Mouse (Mus musculus) embryonic facial prominence, embryonic 15.5 days (tissue): Measurements from ENCODE around the gene Rnf215. TPM values are rescaled to one million over a fixed set of nuclear protein-coding genes. Genes with fewer than 3 reads are reported as not detected.

ENCODE experiments used
- ATAC-seq: fragments of 200-750 bp; cut with Nextera tagmentation; 2 replicates; pipeline ENCODE4 v1.8.0; 2017; ENCODE audit warnings: low read depth, moderate TSS enrichment; ENCODE audit not compliant: insufficient number of reproducible peaks, low FRiP score, low TSS enrichment
- H3K27ac ChIP-seq: fragments of 300-500 bp; sonication (generic); replicated peaks from 2 replicates; pipeline ENCODE4 v1.5.1; 2015; ENCODE audit warnings: mild to moderate bottlenecking, inconsistent platforms
- H3K27me3 ChIP-seq: fragments of 300-500 bp; sonication (generic); 2 replicates; pipeline ENCODE4 v1.6.1; 2015; ENCODE audit warnings: inconsistent platforms
- H3K36me3 ChIP-seq: fragments of 300-500 bp; sonication (generic); 2 replicates; pipeline ENCODE4 v1.6.1; 2015; ENCODE audit warnings: mild to moderate bottlenecking, inconsistent platforms
- H3K4me1 ChIP-seq: fragments of 300-500 bp; sonication (generic); 2 replicates; pipeline ENCODE4 v1.6.1; 2015; ENCODE audit warnings: inconsistent platforms
- H3K4me2 ChIP-seq: fragments of 300-500 bp; sonication (generic); replicated peaks from 2 replicates; pipeline ENCODE4 v1.6.1; 2015; ENCODE audit warnings: mild to moderate bottlenecking, inconsistent platforms
- H3K4me3 ChIP-seq: fragments of 300-500 bp; sonication (generic); replicated peaks from 2 replicates; pipeline ENCODE4 v1.5.1; 2015; ENCODE audit warnings: mild to moderate bottlenecking, inconsistent platforms
- H3K9ac ChIP-seq: fragments of 300-500 bp; sonication (generic); 2 replicates; pipeline ENCODE4 v1.6.1; 2015; ENCODE audit warnings: inconsistent platforms
- H3K9me3 ChIP-seq: fragments of 300-500 bp; sonication (generic); replicated peaks from 2 replicates; pipeline ENCODE4 v1.6.1; 2016; ENCODE audit warnings: inconsistent platforms
- WGBS: fragments of 180-500 bp; shearing (Covaris S2); methylation state at CpG from one replicate; pipeline ENCODE4 v1.1.7; 2015; 5-methylcytosine and 5-hydroxymethylcytosine counted together
- polyA plus RNA-seq: library from polyadenylated mRNA; unstranded; fragments of >200 nt; fragmentation: Nextera tagmentation; extraction: Ambion mirVana; gene quantifications from 2 replicates; pipeline ENCODE4 v1.2.1, GENCODE M21; 2015

Gene Rnf215
- polyA plus RNA-seq, 1 experiment from 2014 or later: 39.7 TPM

GRCm38 (mm10) chr11:4149886-4150285, 14.9 kb downstream of the Rnf215 start:
- H3K9me3 ChIP-seq: no peaks in the 10 kb centered on the region
- H3K36me3 ChIP-seq: peaks cover 43% of the 10 kb centered on the region
- H3K27me3 ChIP-seq: no peaks in the 10 kb centered on the region
- H3K4me3 ChIP-seq: no peak overlapping the region
- H3K4me2 ChIP-seq: no peak overlapping the region
- H3K27ac ChIP-seq: no peak overlapping the region
- no peak for ATAC-seq
- 89% methylated on average over 6 of the region's 6 CpGs for WGBS
- no peak overlapping the region for H3K9ac ChIP-seq
- no peaks in the 10 kb centered on the region for H3K4me1 ChIP-seq

DNA sequence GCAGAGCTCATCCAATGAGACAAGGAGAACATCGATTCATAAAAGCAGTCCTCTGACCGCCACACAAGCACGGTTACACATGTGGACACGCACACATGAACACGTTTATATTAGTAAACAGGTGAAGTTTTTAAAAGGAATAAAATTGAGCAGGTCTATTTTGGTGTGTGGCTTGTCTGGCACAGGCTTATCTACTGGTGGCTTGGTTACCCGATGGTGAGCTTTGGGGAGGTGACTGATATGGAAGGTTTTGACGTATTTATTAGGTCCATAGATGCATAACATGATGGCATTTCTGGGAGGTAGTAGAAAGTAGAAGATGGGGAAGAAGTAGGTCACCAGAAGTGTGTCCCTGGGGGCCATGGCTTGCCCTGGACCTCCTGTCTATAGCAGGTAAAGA, 18.7 kb downstream of the Rnf215 start:
- H3K27me3 ChIP-seq: no peaks in the 10 kb centered on the region
- 93% methylated on average over 7 of the region's 7 CpGs for WGBS
- peaks cover 19% of the 10 kb centered on the region for H3K36me3 ChIP-seq
- peaks cover 10% of the 10 kb centered on the region for H3K4me1 ChIP-seq
- H3K9me3 ChIP-seq: no peaks in the 10 kb centered on the region
- no peak overlapping the region for H3K4me2 ChIP-seq
- no peak overlapping the region for H3K4me3 ChIP-seq
- H3K9ac ChIP-seq: no peak overlapping the region
- ATAC-seq: no peak
- H3K27ac ChIP-seq: no peak overlapping the region

- H3K27me3 ChIP-seq: no peaks in the 10 kb centered on the region
- no peak overlapping the region for H3K9ac ChIP-seq
- peaks cover 9% of the 10 kb centered on the region; the same call in 1 of the 2 replicates for H3K36me3 ChIP-seq
- no peak overlapping the region for H3K4me2 ChIP-seq
- no peak for ATAC-seq
- 47% methylated on average over 5 of the region's 5 CpGs for WGBS
- peaks cover 24% of the 10 kb centered on the region for H3K4me1 ChIP-seq
- no peak overlapping the region for H3K27ac ChIP-seq
- no peak overlapping the region for H3K4me3 ChIP-seq
- H3K9me3 ChIP-seq: no peaks in the 10 kb centered on the region
Observed at GRCm38 (mm10) chr11:4155641-4156040, 20.6 kb downstream of the Rnf215 start.

DNA sequence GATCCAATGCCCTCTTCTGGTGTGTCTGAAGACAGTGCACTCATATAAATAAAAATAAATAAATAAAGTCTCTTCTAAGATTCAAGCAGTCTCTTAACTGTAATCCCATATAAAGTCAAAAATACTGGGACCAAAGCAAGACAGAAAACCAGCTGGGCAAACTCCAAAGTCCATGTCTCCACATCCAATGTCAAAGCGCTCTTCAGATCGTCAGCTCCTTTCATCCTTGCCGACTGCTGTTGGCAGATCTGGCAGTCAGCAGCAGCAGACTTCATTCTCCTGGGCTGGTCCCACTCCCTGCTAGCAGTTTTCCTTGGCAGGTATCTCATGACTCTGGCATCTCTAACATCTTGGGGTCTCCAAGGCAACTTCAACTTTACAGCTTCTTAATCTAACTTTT, 23.7 kb downstream of the Rnf215 start:
- H3K4me3 ChIP-seq: peak overlapping the region; percentile 91; the same call in 1 of the 2 replicates
- H3K4me2 ChIP-seq: peak overlapping the region; percentile 78
- H3K27me3 ChIP-seq: no peaks in the 10 kb centered on the region

DNA sequence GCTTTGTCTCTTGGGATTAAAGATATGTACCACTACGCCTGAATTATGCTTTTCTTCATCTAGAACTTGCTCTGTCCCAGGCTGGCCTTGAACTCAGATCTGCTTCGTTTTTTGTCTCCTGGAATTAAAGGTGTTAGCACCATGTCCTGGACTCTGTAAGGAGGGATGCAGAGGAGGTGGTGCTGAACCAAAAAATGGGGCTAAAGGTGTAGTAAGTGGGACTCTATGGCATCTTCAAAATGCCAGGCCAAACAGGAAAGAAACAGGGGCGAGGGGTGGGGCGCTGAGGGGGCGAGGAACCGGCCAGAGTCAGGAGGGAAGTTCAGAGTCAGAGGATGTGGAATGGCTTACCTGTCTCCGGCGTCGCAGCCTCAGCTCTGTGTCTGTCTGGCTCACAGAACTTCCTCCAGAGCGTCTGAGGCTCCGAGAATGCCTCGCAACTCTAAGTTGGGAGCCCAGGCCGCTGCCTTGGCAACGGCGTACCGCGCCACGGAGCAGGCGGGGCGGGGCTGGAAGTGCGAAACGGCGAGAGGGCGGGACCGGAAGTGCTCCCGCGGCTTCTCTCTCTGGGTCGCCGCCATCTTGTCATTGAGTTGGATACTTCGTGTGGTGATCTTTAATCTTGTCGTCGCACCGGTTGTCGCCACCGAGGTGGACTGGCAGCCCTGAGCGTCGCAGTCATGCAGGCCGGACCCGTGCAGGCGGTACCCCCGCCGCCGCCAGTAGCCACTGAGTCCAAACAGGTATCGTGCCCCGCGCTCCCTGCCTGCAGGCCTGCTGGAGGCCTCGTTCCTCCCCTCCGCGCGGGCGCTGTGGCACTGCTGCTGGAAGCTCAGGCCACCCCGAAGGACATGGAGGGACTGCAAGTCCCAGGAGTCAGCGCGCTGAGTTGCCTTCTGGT, 25.1 kb downstream of the Rnf215 start, which contains the start of the genes Ccdc157 and Sf3a1:
Gene Ccdc157 (minus strand): TSS at position 486 of the 901 bp plus-strand sequence.
Gene Sf3a1 (plus strand): TSS at position 543 of the 901 bp plus-strand sequence.
- peak within 1 kb of the TSS; percentile 90 for H3K27ac ChIP-seq
- H3K9ac ChIP-seq: peak within 1 kb of the TSS; percentile 81
- WGBS: under 1% methylated on average over 54 of the region's 54 CpGs
- H3K27me3 ChIP-seq: no peaks in the 10 kb centered on the region
- peak within 1 kb of the TSS; percentile 91 for H3K4me3 ChIP-seq
- peaks cover 60% of the 10 kb centered on the region for H3K4me1 ChIP-seq
- ATAC-seq: peak; percentile 89
- H3K36me3 ChIP-seq: peaks cover 14% of the 10 kb centered on the region
- H3K4me2 ChIP-seq: peak within 1 kb of the TSS; percentile 78
- H3K9me3 ChIP-seq: no peaks in the 10 kb centered on the region

More for the DNA sequence above, 23.7 kb downstream of the Rnf215 start:
- Histone ChIP-seq H3K4me1 (peaks cover 47% of the 10 kb centered on the region), H3K9ac (no peak overlapping the region), H3K36me3 (peaks cover 14% of the 10 kb centered on the region), H3K27ac (no peak overlapping the region), H3K9me3 (no peaks in the 10 kb centered on the region)
- no peak for ATAC-seq
- WGBS: 88% methylated on average over 3 of the region's 3 CpGs

DNA sequence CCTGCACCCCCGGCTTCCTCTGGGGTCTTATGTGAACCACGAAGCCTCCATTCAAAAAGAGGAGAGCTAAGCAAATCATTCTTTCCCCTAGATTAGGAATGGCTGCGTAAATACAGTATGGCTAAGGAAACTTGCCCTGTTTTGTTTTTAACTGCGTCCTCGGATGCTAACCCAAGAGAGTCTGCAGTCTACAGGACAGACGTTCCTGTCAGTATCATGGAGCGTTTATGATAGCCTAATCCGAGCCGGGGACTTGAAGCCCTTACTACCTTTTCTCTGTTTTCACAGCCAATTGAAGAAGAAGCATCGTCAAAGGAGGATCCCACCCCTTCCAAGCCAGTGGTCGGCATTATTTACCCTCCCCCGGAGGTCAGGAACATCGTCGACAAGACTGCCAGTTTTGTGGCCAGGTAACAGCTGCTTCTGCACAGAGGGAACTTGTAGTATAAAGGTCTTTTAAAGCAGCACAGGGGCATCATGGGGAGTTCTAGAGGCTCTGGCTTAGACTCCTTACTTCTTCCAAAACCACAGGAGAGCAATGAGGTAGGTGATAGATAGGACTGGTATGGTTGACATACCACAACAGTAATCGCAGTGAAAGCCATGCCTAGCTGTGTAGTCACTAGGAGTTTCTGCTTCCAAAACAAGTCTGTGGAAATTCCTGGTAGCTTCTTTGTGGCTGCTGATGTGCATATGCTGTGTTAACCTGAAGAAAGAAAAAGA, 25.9 kb downstream of the Rnf215 start:
- H3K4me2 ChIP-seq: peak overlapping the region; percentile 78
- peaks cover 65% of the 10 kb centered on the region for H3K4me1 ChIP-seq
- ATAC-seq: no peak
- no peaks in the 10 kb centered on the region for H3K27me3 ChIP-seq
- H3K9me3 ChIP-seq: no peaks in the 10 kb centered on the region
- peak overlapping the region; percentile 90 for H3K27ac ChIP-seq
- peak overlapping the region; percentile 81 for H3K9ac ChIP-seq
- H3K4me3 ChIP-seq: peak overlapping the region; percentile 91
- peaks cover 21% of the 10 kb centered on the region for H3K36me3 ChIP-seq
- 5% methylated on average over 15 of the region's 15 CpGs for WGBS

DNA sequence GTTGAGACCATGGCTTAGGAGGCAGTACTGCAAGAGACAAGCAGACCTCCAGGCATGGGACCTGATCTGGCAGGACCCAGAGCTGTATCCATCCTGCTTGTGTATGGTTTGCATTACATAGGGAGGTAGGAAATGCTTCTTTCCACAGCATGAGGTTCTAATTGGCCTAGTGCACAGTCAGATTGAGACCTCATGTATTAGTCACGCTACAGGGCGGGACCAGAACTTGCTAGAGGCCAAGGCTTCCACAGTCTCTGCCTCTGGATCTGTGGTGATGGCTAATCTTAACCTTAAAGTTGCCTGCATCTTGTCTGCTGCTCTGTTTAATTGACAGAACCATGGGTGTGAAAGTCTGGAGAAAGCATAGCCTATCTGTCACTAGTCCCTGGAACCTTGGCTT, 29.7 kb downstream of the Rnf215 start:
- no peak overlapping the region for H3K4me2 ChIP-seq
- no peaks in the 10 kb centered on the region for H3K27me3 ChIP-seq
- peaks cover 59% of the 10 kb centered on the region for H3K36me3 ChIP-seq
- WGBS: 52% methylated on average over 2 of the region's 2 CpGs
- H3K4me1 ChIP-seq: peaks cover 48% of the 10 kb centered on the region
- H3K9ac ChIP-seq: no peak overlapping the region
- peak; percentile 77 for ATAC-seq
- no peaks in the 10 kb centered on the region for H3K9me3 ChIP-seq
- H3K4me3 ChIP-seq: no peak overlapping the region
- peak overlapping the region; percentile 85 for H3K27ac ChIP-seq

DNA sequence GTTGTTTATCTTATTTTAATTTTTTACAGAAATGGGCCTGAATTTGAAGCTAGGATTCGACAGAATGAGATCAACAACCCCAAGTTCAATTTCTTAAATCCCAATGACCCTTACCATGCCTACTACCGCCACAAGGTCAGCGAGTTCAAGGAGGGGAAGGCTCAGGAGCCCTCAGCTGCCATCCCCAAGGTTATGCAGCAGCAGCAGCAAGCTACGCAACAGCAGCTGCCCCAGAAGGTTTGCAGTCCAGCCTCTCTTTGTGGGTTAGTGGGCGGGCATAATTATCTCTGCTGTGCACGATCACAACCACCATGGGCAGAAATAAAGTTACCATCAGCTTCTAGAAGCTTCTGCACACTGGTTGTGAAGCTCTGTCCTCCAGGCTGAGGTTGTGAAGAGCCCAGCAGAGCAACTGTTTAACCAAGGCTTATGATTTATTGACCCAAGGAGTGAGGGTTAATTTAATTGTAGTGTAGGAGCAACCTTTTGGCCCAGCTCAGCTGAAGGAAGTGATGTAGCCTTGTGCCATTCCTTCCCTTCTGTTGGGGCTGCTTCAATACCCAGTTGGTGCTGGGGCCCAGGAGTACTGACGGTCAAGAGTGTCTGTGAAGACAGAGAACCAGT, 31.6 kb downstream of the Rnf215 start:
- Histone ChIP-seq H3K4me3 (no peak overlapping the region), H3K9ac (no peak overlapping the region), H3K27ac (no peak overlapping the region), H3K4me1 (peaks cover 37% of the 10 kb centered on the region), H3K36me3 (peaks cover 77% of the 10 kb centered on the region), H3K27me3 (no peaks in the 10 kb centered on the region), H3K4me2 (no peak overlapping the region), H3K9me3 (no peaks in the 10 kb centered on the region)
- WGBS: 84% methylated on average over 7 of the region's 7 CpGs
- no peak for ATAC-seq

- H3K27ac ChIP-seq: no peak overlapping the region
- H3K9ac ChIP-seq: no peak overlapping the region
- H3K4me2 ChIP-seq: no peak overlapping the region
- WGBS: 90% methylated on average over 5 of the region's 5 CpGs
- H3K36me3 ChIP-seq: peaks cover 100% of the 10 kb centered on the region
- no peaks in the 10 kb centered on the region for H3K4me1 ChIP-seq
- 0 out of 2 replicates have a peak, but pooled peaks have one; percentile 11 for ATAC-seq
- no peaks in the 10 kb centered on the region for H3K27me3 ChIP-seq
- no peaks in the 10 kb centered on the region for H3K9me3 ChIP-seq
- no peak overlapping the region for H3K4me3 ChIP-seq
Observed at GRCm38 (mm10) chr11:4174586-4174985, 39.6 kb downstream of the Rnf215 start.

DNA sequence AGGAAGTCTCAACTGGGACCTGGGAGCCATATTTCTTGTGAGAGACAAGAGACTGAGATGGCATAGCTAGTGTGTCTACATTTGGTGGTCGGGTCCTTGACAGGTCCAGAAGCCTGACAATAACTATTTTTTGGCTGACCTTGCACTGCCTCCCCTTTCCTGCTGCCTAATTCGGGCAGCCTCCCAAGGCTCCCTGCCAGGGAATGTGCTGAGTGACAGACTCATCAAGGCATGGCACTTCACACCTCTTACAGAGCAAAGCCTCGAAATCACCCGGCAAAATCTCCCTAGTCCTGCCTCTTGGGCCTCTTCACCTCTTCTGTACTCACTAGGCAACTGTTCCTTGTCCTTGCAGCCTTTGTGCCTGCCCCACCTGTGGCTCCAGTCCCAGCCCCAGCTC, 42.7 kb downstream of the Rnf215 start:
- H3K4me2 ChIP-seq: no peak overlapping the region
- no peaks in the 10 kb centered on the region for H3K4me1 ChIP-seq
- no peaks in the 10 kb centered on the region for H3K9me3 ChIP-seq
- peaks cover 98% of the 10 kb centered on the region for H3K36me3 ChIP-seq
- H3K9ac ChIP-seq: no peak overlapping the region
- H3K4me3 ChIP-seq: no peak overlapping the region
- H3K27ac ChIP-seq: no peak overlapping the region
- H3K27me3 ChIP-seq: no peaks in the 10 kb centered on the region
- 82% methylated on average over 4 of the region's 4 CpGs for WGBS
- no peak for ATAC-seq

DNA sequence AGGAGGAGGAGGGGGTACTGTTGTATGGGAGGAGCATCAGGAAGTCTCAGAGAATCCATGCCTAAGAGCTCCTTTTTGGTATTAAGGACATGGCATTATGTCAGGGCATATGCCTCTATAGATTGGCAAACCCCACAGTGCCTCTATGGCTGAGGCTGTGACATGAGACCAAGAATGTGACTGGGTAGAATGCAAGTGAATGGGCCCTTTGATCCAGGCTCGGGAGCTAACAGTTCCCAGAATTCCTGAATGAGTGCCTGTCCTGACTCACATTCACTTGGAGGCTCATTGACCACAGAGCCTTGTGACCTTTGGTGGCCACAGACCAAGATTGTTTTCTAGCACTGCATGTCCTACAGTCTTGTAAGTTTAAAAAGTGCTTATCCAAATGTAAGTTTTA, 47.1 kb downstream of the Rnf215 start:
- H3K4me2 ChIP-seq: no peak overlapping the region
- 20% methylated on average over 1 of the region's 1 CpGs for WGBS
- H3K9me3 ChIP-seq: no peaks in the 10 kb centered on the region
- 0 out of 2 replicates have a peak overlapping the region, but pooled peaks have one; percentile 0 for H3K27ac ChIP-seq
- no peak overlapping the region for H3K4me3 ChIP-seq
- H3K4me1 ChIP-seq: no peaks in the 10 kb centered on the region
- no peak overlapping the region for H3K9ac ChIP-seq
- peaks cover 58% of the 10 kb centered on the region for H3K36me3 ChIP-seq
- no peaks in the 10 kb centered on the region for H3K27me3 ChIP-seq
- ATAC-seq: no peak
